Mouse (Mus musculus): Measurements from ENCODE around the gene B9d1.

DNA sequence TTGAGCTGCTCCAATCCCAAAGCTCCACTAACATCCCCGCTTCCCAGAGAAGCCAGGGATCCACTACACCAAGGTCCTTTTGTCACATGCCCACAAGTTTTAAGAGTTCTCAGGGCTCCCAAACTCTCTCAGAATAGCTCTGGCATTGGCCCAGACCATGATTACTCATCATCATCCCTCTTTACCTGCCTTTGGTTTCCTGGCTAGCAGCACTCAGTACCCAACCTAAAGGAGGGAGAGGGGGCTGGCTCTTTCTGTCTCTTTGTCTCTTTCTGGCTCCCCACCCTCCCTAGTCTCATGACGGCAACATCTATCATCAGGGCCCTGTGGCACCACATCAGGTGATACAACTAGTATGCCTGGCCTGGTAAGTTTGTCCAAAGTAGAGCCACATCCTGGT is 27.9 kb downstream of the B9d1 start:
- TF ChIP-seq POLR2A (IDR thresholded peaks at IDR 0.05; ENCODE audit: low read depth, low read length) (no peak), CTCF (IDR thresholded peaks at IDR 0.05; ENCODE audit: extremely low read depth, insufficient read length, insufficient replicate concordance, low read depth, low read length) (no peak)
